Mouse (Mus musculus) stomach, postnatal 0 days (tissue): ENCODE measurements around the gene Enkur. TPM values are rescaled to one million over a fixed set of nuclear protein-coding genes. Genes with fewer than 3 reads are reported as not detected.
A peak's percentile ranks its signal among the peaks of the same experiment; 100 is the strongest.

Source experiments
- ATAC-seq: fragments of 200-750 bp; cut with Nextera tagmentation; 2 replicates; pipeline ENCODE4 v1.8.0; 2017; ENCODE audit not compliant: low FRiP score, low TSS enrichment
- DNase-seq: peaks from one replicate; pipeline ENCODE4 v3.0.0-alpha.2; 2016; ENCODE audit warnings: low spot score
- H3K27ac ChIP-seq: fragments of 300-500 bp; sonication (generic); replicated peaks from 2 replicates; pipeline ENCODE4 v1.5.1; 2014; ENCODE audit warnings: mild to moderate bottlenecking, control low read depth
- H3K27me3 ChIP-seq: fragments of 300-500 bp; sonication (generic); 2 replicates; pipeline ENCODE4 v1.6.1; 2014; ENCODE audit warnings: low read length; ENCODE audit not compliant: control insufficient read depth, insufficient read depth
- H3K36me3 ChIP-seq: fragments of 300-500 bp; sonication (generic); 2 replicates; pipeline ENCODE4 v1.6.1; 2014; ENCODE audit warnings: low read length, mixed read lengths; ENCODE audit not compliant: control insufficient read depth, insufficient read depth
- H3K4me1 ChIP-seq: fragments of 300-500 bp; sonication (generic); replicated peaks from 2 replicates; pipeline ENCODE4 v1.6.1; 2014; ENCODE audit warnings: antibody characterized with exemption; ENCODE audit not compliant: control insufficient read depth, insufficient read depth
- H3K4me2 ChIP-seq: fragments of 300-500 bp; sonication (generic); replicated peaks from 2 replicates; pipeline ENCODE4 v1.6.1; 2014; ENCODE audit warnings: low read depth, mild to moderate bottlenecking, control low read depth, moderate library complexity
- H3K4me3 ChIP-seq: fragments of 300-500 bp; sonication (generic); 2 replicates; pipeline ENCODE4 v1.5.1; 2014; ENCODE audit warnings: low read depth, low read length, control low read depth
- H3K9ac ChIP-seq: fragments of 300-500 bp; sonication (generic); 2 replicates; pipeline ENCODE4 v1.6.1; 2014; ENCODE audit warnings: mild to moderate bottlenecking, low read length, control low read depth, mixed read lengths
- H3K9me3 ChIP-seq: fragments of 300-500 bp; sonication (generic); 2 replicates; pipeline ENCODE4 v1.6.1; 2016; ENCODE audit warnings: low read length; ENCODE audit not compliant: control insufficient read depth
- CTCF ChIP-seq: IDR thresholded peaks from 2 replicates; pipeline ENCODE4 v1.5.1; 2016; ENCODE audit warnings: antibody characterized with exemption, low read depth, mild to moderate bottlenecking, moderate library complexity
- EP300 ChIP-seq: optimal IDR thresholded peaks from 2 replicates; pipeline ENCODE3; 2016; ENCODE audit warnings: antibody characterized with exemption
- WGBS: fragments of 180-500 bp; shearing (Covaris S2); extraction: QIAGEN DNeasy Blood & Tissue Kit; methylation state at CpG from one replicate; pipeline ENCODE4 v1.1.7; 2014; 5-methylcytosine and 5-hydroxymethylcytosine counted together
- polyA plus RNA-seq: library from polyadenylated mRNA; unstranded; fragments of >200 nt; fragmentation: Nextera tagmentation; extraction: Ambion mirVana; gene quantifications from 2 replicates; pipeline ENCODE4 v1.2.1, GENCODE M21; 2015

Enkur gene
- polyA plus RNA-seq, 1 experiment from 2014 or later, result 2.5 TPM

DNA sequence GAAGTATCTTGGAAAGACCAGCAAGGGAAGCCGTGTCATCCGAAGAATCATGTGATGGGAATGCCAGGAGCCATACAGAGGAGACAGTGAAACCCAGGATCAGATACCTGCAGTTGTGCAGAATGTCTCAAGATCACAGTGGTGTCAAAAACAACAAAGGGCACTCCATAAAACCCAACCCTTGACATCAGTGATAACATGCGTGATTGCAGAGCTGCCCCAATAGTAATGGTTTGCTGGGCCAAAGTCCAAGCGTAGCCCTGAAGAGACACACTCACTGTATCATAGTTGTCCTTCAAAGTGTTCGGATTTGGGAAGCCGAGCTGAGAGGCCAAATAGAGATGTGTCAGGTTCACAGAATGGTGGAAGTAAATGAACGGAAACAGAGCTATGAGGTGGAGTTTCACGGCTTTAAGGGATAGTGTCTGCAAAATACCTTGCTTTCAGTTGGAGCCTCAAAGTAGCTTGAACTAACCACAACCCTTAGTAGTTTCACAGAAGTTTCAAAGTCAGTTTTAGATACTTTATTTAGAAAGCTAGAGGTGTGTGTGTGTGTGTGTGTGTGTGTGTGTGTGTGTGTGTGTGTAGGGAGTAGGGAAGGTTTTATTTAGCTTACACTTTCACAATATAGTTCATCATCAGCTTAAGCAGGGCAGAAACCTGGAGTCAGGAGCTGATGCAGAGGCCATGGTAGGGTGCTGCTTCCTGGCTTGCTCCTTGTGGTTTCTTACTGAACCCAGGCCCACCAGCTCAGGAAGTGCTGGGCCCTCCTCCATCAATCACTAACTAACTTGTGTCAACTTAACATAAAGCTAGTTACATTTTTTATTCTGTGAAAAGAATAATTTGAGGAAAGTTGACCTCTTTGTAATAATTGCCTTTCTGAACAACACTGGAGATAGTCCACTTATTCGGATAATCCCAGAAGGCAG lies 17.6 kb upstream of the Enkur start:
- WGBS, result 87% methylated on average over 9 of the region's 9 CpGs

GRCm38 (mm10) chr2:21215284-21215683 lies 10.1 kb upstream of the Enkur start:
- Histone ChIP-seq H3K36me3 (no peaks in the 10 kb centered on the region), H3K9me3 (no peaks in the 10 kb centered on the region), H3K9ac (no peak overlapping the region), H3K4me2 (no peak overlapping the region), H3K4me3 (no peak overlapping the region), H3K27me3 (no peaks in the 10 kb centered on the region; the same call in 1 of the 2 replicates), H3K27ac (no peak overlapping the region), H3K4me1 (no peaks in the 10 kb centered on the region)
- DNase-seq (no peak), ATAC-seq (no peak)
- 92% methylated on average over 2 of the region's 2 CpGs for WGBS
- no peak for TF ChIP-seq CTCF
- TF ChIP-seq EP300, result no peak

More for the DNA sequence above, 17.6 kb upstream of the Enkur start:
- Histone ChIP-seq H3K4me1 (no peaks in the 10 kb centered on the region), H3K4me2 (no peak overlapping the region), H3K36me3 (no peaks in the 10 kb centered on the region), H3K4me3 (no peak overlapping the region), H3K9ac (no peak overlapping the region), H3K9me3 (no peaks in the 10 kb centered on the region), H3K27ac (no peak overlapping the region), H3K27me3 (no peaks in the 10 kb centered on the region)
- no peak for ATAC-seq
- no peak for DNase-seq
- TF ChIP-seq EP300 (no peak), CTCF (no peak)

- H3K27ac ChIP-seq, result no peak overlapping the region
- H3K4me2 ChIP-seq, result no peak overlapping the region
- H3K4me3 ChIP-seq, result no peak overlapping the region
- no peaks in the 10 kb centered on the region; the same call in 1 of the 2 replicates for H3K27me3 ChIP-seq
- no peaks in the 10 kb centered on the region for H3K9me3 ChIP-seq
- H3K4me1 ChIP-seq, result no peaks in the 10 kb centered on the region
- DNase-seq (no peak), ATAC-seq (no peak)
- no peaks in the 10 kb centered on the region for H3K36me3 ChIP-seq
- H3K9ac ChIP-seq, result no peak overlapping the region
- TF ChIP-seq CTCF, result peak; percentile 69
- TF ChIP-seq EP300, result no peak
Observed at GRCm38 (mm10) chr2:21214322-21214721, 9.2 kb upstream of the Enkur start.

DNA sequence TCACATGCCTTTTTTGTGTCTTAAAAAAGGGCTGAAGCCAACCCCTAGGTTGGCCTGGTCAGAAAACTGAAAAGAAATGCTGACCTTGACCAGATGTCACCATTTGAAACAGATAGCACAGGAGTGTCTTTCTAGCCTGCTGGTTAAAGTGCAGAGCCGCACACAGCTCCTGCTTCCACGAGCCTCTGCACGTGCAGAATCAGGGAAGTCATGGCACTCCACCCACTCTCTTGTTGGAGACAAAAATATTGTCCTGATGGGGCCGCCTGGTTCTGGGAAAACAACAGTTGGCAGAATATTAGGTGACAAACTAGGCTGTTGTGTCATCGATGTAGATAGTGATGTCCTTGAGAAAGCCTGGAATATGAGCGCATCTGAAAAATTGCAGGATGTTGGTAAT lies 6.2 kb upstream of the Enkur start:
- no peak overlapping the region for H3K4me2 ChIP-seq
- WGBS, result 85% methylated on average over 6 of the region's 6 CpGs
- H3K4me3 ChIP-seq, result no peak overlapping the region
- DNase-seq (no peak), ATAC-seq (no peak)
- no peak overlapping the region for H3K27ac ChIP-seq
- H3K36me3 ChIP-seq, result no peaks in the 10 kb centered on the region
- no peak overlapping the region for H3K9ac ChIP-seq
- TF ChIP-seq EP300, result no peak
- TF ChIP-seq CTCF, result no peak
- H3K9me3 ChIP-seq, result no peaks in the 10 kb centered on the region
- no peaks in the 10 kb centered on the region for H3K4me1 ChIP-seq
- H3K27me3 ChIP-seq, result no peaks in the 10 kb centered on the region; the same call in 1 of the 2 replicates

DNA sequence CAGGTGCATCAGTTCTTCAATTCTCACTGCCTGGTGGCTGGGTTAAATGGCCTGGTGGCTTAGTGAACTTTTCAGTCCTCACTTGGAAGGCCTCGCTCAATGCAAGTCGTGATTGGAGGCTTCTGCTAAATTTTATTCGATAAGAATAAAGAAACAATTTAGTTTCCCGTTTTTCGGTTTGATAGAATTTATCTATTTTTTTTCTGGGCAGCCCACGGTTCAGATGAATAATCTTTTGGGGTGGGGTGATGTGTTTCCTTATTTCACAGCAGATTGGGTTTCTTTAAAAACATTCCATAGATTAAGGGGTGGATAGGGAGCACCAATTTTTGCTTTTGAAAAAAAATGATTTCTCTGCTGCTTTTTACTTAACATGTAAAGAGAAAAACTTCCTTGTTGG lies 1.1 kb upstream of the Enkur start:
- H3K4me3 ChIP-seq, result peak overlapping the region; percentile 64
- no peaks in the 10 kb centered on the region for H3K9me3 ChIP-seq
- H3K9ac ChIP-seq, result peak overlapping the region; percentile 63; the same call in 1 of the 2 replicates
- no peaks in the 10 kb centered on the region for H3K27me3 ChIP-seq
- H3K27ac ChIP-seq, result peak overlapping the region; percentile 78; the same call in 1 of the 2 replicates
- H3K4me2 ChIP-seq, result peak overlapping the region; percentile 68
- DNase-seq, result no peak
- no peak for ATAC-seq
- 0 out of 2 replicates have a peak, but pooled peaks cover 2% of the 10 kb centered on the region for H3K4me1 ChIP-seq
- TF ChIP-seq EP300 (no peak), CTCF (no peak)
- no peaks in the 10 kb centered on the region for H3K36me3 ChIP-seq
- WGBS, result 40% methylated on average over 6 of the region's 6 CpGs

DNA sequence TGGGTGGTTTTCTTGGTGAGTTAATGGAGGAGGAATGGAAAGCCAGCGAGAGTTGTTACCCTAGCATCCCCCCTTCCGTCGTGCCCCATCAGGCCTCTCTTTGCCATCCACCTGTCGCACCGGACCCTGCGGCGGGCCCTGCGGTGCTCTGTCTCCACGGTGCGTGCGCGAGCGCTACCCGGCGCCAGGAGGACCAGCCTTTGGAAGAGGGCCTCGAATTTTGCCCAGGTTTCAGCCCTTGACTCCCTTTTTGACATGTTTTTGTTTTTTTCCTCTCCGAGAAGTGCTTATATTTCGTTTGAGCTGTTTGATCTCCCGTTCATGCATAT lies 630 bp upstream of the Enkur start:
- no peaks in the 10 kb centered on the region for H3K9me3 ChIP-seq
- H3K4me1 ChIP-seq, result 0 out of 2 replicates have a peak, but pooled peaks cover 2% of the 10 kb centered on the region
- TF ChIP-seq EP300, result no peak
- TF ChIP-seq CTCF, result 0 out of 2 replicates have a peak, but pooled peaks have one; percentile 6
- ATAC-seq, result peak; percentile 85
- DNase-seq, result no peak
- H3K27me3 ChIP-seq, result no peaks in the 10 kb centered on the region
- peak overlapping the region; percentile 64 for H3K4me3 ChIP-seq
- WGBS, result 2% methylated on average over 19 of the region's 19 CpGs
- H3K27ac ChIP-seq, result peak overlapping the region; percentile 78
- peak overlapping the region; percentile 68 for H3K4me2 ChIP-seq
- no peaks in the 10 kb centered on the region for H3K36me3 ChIP-seq
- H3K9ac ChIP-seq, result peak overlapping the region; percentile 63
